In genomic region chr13:51916666-51917240, GRCm38 (mm10) we compare ENCODE assay signal across 10 mouse cellular contexts.
DNase-seq lines count a peak whose midpoint lies in the region; ATAC-seq lines count a peak whose summit lies in the region.
"Had no signal": no experiment of that assay in that cellular context is flagged by ENCODE, and none has a peak within 500 bp of the region (broad histone marks: within the 10 kb centered on the region; RNA-seq: fewer than 3 reads in every experiment).

No protein-coding gene starts in this region.

- no peak overlapping the region; the same call in 1 of the 2 replicates for H3K4me2 ChIP-seq in midbrain, embryonic 15.5 days
- 0 out of 2 replicates have a peak overlapping the region, but pooled peaks have one; percentile 8 for H3K4me2 ChIP-seq in forebrain, embryonic 15.5 days (replicated peaks)
- no peak overlapping the region for H3K4me2 ChIP-seq in neural tube, embryonic 13.5 days
- H3K4me2 ChIP-seq: heart, embryonic 15.5 days had no signal

- DNase-seq in midbrain, embryonic 10.5 days (ENCODE audit: low spot score) = no peak
- peak; percentile 49 to 66 for DNase-seq in cerebellum, postnatal 14 days
- DNase-seq in layer of hippocampus, postnatal 25 days (ENCODE audit: extremely low spot score in 1 of 2, low spot score in 1 of 2) = no peak
- no peak for DNase-seq in left cerebral cortex, postnatal 25 days (ENCODE audit: low spot score in 2 of 2)
- no peak for DNase-seq in ovary, adult 18-20 months (ENCODE audit: low spot score)
- DNase-seq: thymus, postnatal 25 days had no signal

- H3K27ac ChIP-seq in midbrain, embryonic 10.5 days (replicated peaks) = peak overlapping the region; percentile 80; the same call in 1 of the 2 replicates
- H3K27ac ChIP-seq in midbrain, embryonic 15.5 days = no peak overlapping the region
- peak overlapping the region; percentile 83; the same call in 1 of the 2 replicates for H3K27ac ChIP-seq in forebrain, embryonic 15.5 days (replicated peaks)
- peak overlapping the region; percentile 84 for H3K27ac ChIP-seq in neural tube, embryonic 13.5 days (replicated peaks)
- H3K27ac ChIP-seq: heart, embryonic 15.5 days had no signal

- 0 out of 2 replicates have a peak overlapping the region, but pooled peaks have one; percentile 14 for H3K4me3 ChIP-seq in midbrain, embryonic 10.5 days
- H3K4me3 ChIP-seq in midbrain, embryonic 15.5 days = no peak overlapping the region
- H3K4me3 ChIP-seq in forebrain, embryonic 15.5 days = no peak overlapping the region
- H3K4me3 ChIP-seq in neural tube, embryonic 13.5 days = no peak overlapping the region
- H3K4me3 ChIP-seq: heart, embryonic 15.5 days had no signal

- no peak overlapping the region for H3K9ac ChIP-seq in midbrain, embryonic 15.5 days
- no peak overlapping the region for H3K9ac ChIP-seq in forebrain, embryonic 15.5 days (replicated peaks)
- no peak overlapping the region for H3K9ac ChIP-seq in neural tube, embryonic 13.5 days
- H3K9ac ChIP-seq: heart, embryonic 15.5 days had no signal

- H3K9me3 ChIP-seq in midbrain, embryonic 10.5 days (replicated peaks) = peaks cover 5% of the 10 kb centered on the region; the same call in 1 of the 2 replicates
- H3K9me3 ChIP-seq in midbrain, embryonic 15.5 days = no peaks in the 10 kb centered on the region
- H3K9me3 ChIP-seq in forebrain, embryonic 15.5 days = no peaks in the 10 kb centered on the region
- no peaks in the 10 kb centered on the region; the same call in 1 of the 2 replicates for H3K9me3 ChIP-seq in neural tube, embryonic 13.5 days
- H3K9me3 ChIP-seq: heart, embryonic 15.5 days had no signal

- H3K27me3 ChIP-seq in midbrain, embryonic 10.5 days (ENCODE audit: low read depth, poor library complexity, severe bottlenecking) = peaks cover 93% of the 10 kb centered on the region
- H3K27me3 ChIP-seq in midbrain, embryonic 15.5 days (replicated peaks) = peaks cover 15% of the 10 kb centered on the region
- no peaks in the 10 kb centered on the region for H3K27me3 ChIP-seq in forebrain, embryonic 15.5 days
- H3K27me3 ChIP-seq in neural tube, embryonic 13.5 days = peaks cover 68% of the 10 kb centered on the region

- intact Hi-C loops in left cerebral cortex, postnatal 25 days (cut with DNase I) = no loop called here

- no peak for ATAC-seq in midbrain, embryonic 15.5 days (replicated peaks)
- no peak for ATAC-seq in forebrain, embryonic 15.5 days (replicated peaks)
- ATAC-seq in neural tube, embryonic 13.5 days (ENCODE audit: low read depth) = no peak

- H3K36me3 ChIP-seq in midbrain, embryonic 10.5 days = no peaks in the 10 kb centered on the region
- H3K36me3 ChIP-seq in midbrain, embryonic 15.5 days (replicated peaks) = no peaks in the 10 kb centered on the region
- no peaks in the 10 kb centered on the region for H3K36me3 ChIP-seq in forebrain, embryonic 15.5 days
- H3K36me3 ChIP-seq in neural tube, embryonic 13.5 days = no peaks in the 10 kb centered on the region
- H3K36me3 ChIP-seq: heart, embryonic 15.5 days had no signal

- H3K4me1 ChIP-seq in midbrain, embryonic 10.5 days = peaks cover 55% of the 10 kb centered on the region
- H3K4me1 ChIP-seq in midbrain, embryonic 15.5 days = peaks cover 42% of the 10 kb centered on the region
- peaks cover 53% of the 10 kb centered on the region for H3K4me1 ChIP-seq in forebrain, embryonic 15.5 days
- peaks cover 54% of the 10 kb centered on the region for H3K4me1 ChIP-seq in neural tube, embryonic 13.5 days (replicated peaks)

- WGBS in midbrain, embryonic 10.5 days = 29% methylated on average over 15 of the region's 15 CpGs
- 34% methylated on average over 15 of the region's 15 CpGs for WGBS in midbrain, embryonic 15.5 days
- 23% methylated on average over 15 of the region's 15 CpGs for WGBS in forebrain, embryonic 15.5 days
- 37% methylated on average over 15 of the region's 15 CpGs for WGBS in neural tube, embryonic 13.5 days

Comparison
In these comparisons a context has a peak if more than half of its experiments do, and no peak if none do; other contexts are left out.
1. DNase-seq: peak in cerebellum, postnatal 14 days (2 of 2); none in midbrain, embryonic 10.5 days (single experiment), layer of hippocampus, postnatal 25 days (0 of 2), left cerebral cortex, postnatal 25 days (0 of 2) and ovary, adult 18-20 months (single experiment).